Mouse (Mus musculus) retina, postnatal 7 days (tissue): Measurements from ENCODE around the gene Gm28053.

Source experiments
- DNase-seq: peaks from one replicate; pipeline ENCODE4 v3.0.0-alpha.2; 2012; ENCODE audit warnings: low read depth, low spot score

Gene Gm28053

GRCm38 (mm10) chr6:48692962-48693361 lies 25.4 kb upstream of the Gm28053 start:
- no peak for DNase-seq

GRCm38 (mm10) chr6:48696830-48697554 lies 21.4 kb upstream of the Gm28053 start:
- DNase-seq = no peak

GRCm38 (mm10) chr6:48697555-48697930 lies 20.9 kb upstream of the Gm28053 start:
- no peak for DNase-seq

- no peak for DNase-seq
Observed at GRCm38 (mm10) chr6:48698066-48698856, 20.1 kb upstream of the Gm28053 start.

GRCm38 (mm10) chr6:48698888-48699287 lies 19.5 kb upstream of the Gm28053 start:
- DNase-seq = no peak

GRCm38 (mm10) chr6:48700251-48701075 lies 17.9 kb upstream of the Gm28053 start:
- DNase-seq = no peak

- no peak for DNase-seq
Observed at GRCm38 (mm10) chr6:48702146-48702545, 16.3 kb upstream of the Gm28053 start.

GRCm38 (mm10) chr6:48702601-48703000 lies 15.8 kb upstream of the Gm28053 start:
- no peak for DNase-seq

GRCm38 (mm10) chr6:48704146-48704545 lies 14.3 kb upstream of the Gm28053 start:
- DNase-seq = no peak

GRCm38 (mm10) chr6:48706130-48706529 lies 12.3 kb upstream of the Gm28053 start:
- DNase-seq = no peak

- no peak for DNase-seq
Observed at GRCm38 (mm10) chr6:48720326-48720725, 1.9 kb downstream of the Gm28053 start.

- DNase-seq = no peak
Observed at GRCm38 (mm10) chr6:48723468-48723867, 5.1 kb downstream of the Gm28053 start.

- no peak for DNase-seq
Observed at GRCm38 (mm10) chr6:48725476-48725875, 7.1 kb downstream of the Gm28053 start.

GRCm38 (mm10) chr6:48727761-48728160 lies 9.4 kb downstream of the Gm28053 start:
- no peak for DNase-seq

GRCm38 (mm10) chr6:48732864-48733304 lies 14.5 kb downstream of the Gm28053 start:
- no peak for DNase-seq

- no peak for DNase-seq
Observed at GRCm38 (mm10) chr6:48733660-48734059, 15.3 kb downstream of the Gm28053 start.

- no peak for DNase-seq
Observed at GRCm38 (mm10) chr6:48737053-48737452, 18.6 kb downstream of the Gm28053 start.

GRCm38 (mm10) chr6:48737688-48738087 lies 19.3 kb downstream of the Gm28053 start:
- DNase-seq = no peak

GRCm38 (mm10) chr6:48738961-48739779 lies 20.8 kb downstream of the Gm28053 start, which contains the start of gene Gimap1:
Gene Gimap1 (plus strand): TSS chr6:48739054.
- no peak for DNase-seq

GRCm38 (mm10) chr6:48739780-48740055 lies 21.3 kb downstream of the Gm28053 start:
- no peak for DNase-seq

GRCm38 (mm10) chr6:48740501-48741169 lies 22.2 kb downstream of the Gm28053 start:
- DNase-seq = no peak
